Mouse (Mus musculus) mouse trophoblast stem cell (cell line): ENCODE results near the gene Tmeff2.

Experiments
- in situ Hi-C, 2 experiments: fragments of 300-500 bp; cut with MseI, MboI; formaldehyde crosslinking; loops; 2 replicates in 1 of 2; 3 replicates in 1 of 2; pipeline ENCODE4 v1.15.1; 2025

The Tmeff2 gene

DNA sequence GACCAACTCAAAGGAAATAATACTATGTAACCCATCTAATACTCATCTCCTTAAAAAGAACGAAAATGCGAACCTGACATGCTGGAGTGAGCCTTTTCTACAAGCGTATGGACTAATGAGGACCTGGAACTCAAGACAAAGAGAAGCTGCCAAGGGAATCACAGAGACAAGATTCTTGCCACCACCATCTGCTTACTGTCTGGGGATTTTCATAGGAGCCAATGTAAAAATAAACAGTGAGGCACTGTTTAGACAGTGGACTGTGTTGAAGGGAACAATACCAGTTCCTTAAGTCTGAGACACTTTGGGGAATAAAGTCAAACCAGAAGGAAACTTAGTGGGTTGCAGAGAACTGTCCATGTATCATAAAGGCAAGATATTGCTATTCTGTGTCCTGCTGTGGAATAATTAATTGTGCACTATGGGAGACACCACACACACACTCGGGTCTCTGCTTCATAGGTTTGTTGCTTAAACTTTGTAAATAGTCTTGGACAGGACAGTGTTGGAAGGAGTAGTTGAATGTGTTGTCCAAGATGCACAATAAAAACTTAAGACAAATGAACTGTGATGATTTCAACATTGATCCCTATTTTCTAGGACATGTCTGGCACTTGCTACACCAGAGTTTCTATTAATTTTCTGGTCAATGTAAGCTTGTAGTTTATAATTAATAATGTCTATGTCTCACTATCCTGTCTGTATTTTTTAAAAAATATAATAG is 79.1 kb downstream of the Tmeff2 start:
- in situ Hi-C loops = no loop called here

DNA sequence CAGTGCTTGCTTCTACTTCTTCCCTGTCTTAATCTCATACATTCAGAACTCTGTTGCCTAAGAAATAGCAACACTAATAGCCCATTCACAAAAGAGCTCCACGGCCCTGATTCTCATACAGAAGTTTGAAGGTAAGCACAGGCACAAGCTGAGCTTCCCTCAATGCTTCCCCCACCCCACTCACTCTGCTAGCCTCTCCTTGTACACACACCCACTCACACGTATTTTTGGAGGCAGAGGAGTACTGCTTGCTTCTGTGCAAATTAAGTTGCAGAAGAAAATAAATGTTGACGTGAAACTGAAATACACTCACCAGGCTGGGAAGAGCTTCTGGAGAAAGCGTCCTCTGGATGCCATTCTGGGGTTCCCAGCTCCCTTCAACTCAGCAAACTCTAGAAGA is 80.1 kb downstream of the Tmeff2 start:
- in situ Hi-C loops = no loop called here

DNA sequence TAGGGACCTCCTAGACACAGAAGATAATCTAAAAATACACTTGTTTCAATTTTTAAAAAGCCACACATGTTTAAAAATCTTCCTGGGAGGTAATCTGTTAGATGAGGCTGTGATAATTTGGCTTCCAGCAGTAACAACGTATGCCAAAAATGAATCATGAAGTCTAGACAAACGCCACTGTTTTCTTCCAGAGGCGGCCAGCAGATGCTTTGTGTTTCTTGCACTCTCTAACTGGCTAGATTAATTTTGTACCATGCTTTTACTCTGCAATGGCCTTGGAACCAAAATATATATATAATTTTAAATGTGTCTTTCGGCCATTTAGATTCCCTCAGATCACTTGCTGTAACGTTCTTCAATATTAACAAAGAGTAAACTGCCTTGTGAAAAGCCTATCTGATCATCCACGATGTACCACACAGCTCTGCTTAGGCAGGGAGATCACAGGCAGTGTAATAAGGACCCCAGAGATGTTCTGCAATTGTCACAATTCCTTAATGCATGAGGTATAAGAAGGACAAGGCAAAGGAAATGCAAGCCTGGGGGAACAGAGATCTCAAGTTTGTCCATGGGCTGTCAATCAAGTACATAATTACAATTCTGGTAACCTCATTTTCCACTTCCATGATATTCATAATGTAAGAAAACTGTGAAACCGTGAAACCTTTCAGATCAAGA is 80.8 kb downstream of the Tmeff2 start:
- in situ Hi-C loops = no loop called here

GRCm38 (mm10) chr1:50990661-50991060 is 90.2 kb downstream of the Tmeff2 start:
- in situ Hi-C loops = no loop called here

DNA sequence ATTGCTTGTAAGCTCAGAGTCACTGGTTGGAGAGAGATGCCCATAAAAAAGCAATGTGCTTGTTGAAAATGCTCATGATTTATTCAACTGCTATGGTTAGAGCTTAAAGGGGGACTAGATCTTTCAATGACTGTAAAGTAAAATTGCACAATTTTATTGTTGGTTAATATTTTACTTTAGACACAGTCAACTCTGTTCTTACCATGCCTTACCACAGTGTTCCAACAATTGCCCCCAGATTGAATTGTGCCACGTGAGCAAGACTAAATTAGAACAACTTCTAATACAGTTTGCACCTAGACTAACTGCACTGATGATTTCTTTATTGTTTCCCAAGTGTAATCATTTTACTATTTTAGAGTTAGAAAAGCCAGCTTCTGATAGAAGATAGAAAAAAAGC is 94.1 kb downstream of the Tmeff2 start:
- in situ Hi-C loops = no loop called here

- in situ Hi-C loops = no loop called here
These were observed 99.3 kb downstream of the Tmeff2 start for GRCm38 (mm10) chr1:50999793-51000192.

DNA sequence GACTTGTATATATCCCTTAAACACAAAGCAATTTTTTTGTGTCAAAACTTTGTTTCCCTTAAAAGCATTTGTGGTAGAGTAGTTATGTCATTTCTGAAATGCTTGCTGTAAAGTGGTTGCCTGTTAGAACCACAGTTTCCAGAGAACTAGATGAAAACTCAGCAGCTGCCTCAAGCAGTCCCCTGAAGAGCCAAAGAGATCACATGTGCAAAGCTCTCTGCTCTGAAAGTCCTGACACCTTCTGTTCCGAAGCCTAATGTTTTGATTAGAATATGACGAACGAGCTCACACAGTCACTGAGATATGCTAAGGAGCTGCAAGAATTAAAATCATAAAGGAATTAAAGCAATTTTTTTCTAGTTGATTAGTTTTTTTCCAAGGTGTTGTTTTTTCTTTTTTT is 107.9 kb downstream of the Tmeff2 start:
- in situ Hi-C loops = no loop called here

DNA sequence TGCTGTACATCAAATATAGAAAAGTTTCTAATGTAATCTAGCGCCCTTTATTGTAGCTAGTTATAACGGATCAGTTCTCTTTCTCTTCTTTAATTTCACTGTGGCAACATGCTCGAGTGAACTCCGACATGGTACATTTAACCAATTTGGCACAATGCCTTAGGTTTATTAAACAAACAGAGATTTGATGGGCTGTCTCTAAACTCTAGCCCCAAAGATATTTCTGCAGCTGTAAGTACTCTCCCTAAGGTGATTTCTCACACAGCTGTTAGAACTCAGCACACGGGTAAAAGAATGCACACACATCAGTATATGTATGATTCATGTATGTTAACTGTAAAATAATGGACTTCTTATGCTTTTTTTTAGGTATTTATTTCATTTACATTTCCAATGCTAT is 139.8 kb downstream of the Tmeff2 start:
- in situ Hi-C loops = no loop called here

DNA sequence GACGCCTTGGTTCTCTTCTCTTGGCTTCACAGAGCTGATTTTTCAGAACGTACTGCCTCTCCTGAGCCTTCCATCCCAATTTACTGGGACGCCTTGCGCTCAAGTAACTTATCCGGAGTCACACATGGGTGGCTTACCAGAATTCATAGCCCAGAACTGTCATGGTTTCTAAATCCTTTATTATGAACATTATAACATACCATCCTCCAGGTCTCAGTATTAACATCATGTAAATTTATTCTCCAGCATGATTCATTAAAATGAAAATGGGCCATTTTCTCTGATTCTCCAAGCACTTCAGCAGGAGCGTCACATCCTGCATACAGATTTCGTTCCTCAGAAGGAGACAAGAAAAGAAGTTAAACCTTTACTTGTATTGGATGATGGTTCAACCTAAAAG is 144.4 kb downstream of the Tmeff2 start:
- in situ Hi-C loops = no loop called here

- in situ Hi-C loops = no loop called here
These were observed 164.1 kb downstream of the Tmeff2 start for GRCm38 (mm10) chr1:51064549-51064948.

DNA sequence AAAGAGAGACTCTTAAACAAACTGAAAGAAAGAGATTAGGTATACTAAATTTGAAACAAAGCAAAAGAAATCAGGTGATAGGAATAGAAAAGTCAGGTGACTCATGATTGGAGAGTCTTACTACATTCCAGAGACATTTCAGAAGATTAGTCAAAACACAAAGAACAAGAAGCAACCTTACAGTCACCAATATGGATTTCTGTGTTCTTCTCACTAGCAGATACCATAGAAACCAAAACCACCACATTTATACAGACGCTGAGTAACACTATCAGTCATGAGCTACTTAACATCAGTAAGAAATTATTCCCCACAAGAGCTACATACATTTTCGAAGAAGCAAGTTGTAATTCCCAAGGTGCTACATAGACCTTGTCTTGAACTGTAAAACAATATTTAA is 165.2 kb downstream of the Tmeff2 start:
- in situ Hi-C loops = no loop called here

- in situ Hi-C loops = no loop called here
These were observed 168.4 kb downstream of the Tmeff2 start for GRCm38 (mm10) chr1:51068814-51069213.

- in situ Hi-C loops = no loop called here
These were observed 168.8 kb downstream of the Tmeff2 start for GRCm38 (mm10) chr1:51069288-51069687.

- in situ Hi-C loops = no loop called here
These were observed 173.6 kb downstream of the Tmeff2 start for GRCm38 (mm10) chr1:51074076-51074475.

- in situ Hi-C loops = no loop called here
These were observed 175.6 kb downstream of the Tmeff2 start for GRCm38 (mm10) chr1:51075785-51076771.

DNA sequence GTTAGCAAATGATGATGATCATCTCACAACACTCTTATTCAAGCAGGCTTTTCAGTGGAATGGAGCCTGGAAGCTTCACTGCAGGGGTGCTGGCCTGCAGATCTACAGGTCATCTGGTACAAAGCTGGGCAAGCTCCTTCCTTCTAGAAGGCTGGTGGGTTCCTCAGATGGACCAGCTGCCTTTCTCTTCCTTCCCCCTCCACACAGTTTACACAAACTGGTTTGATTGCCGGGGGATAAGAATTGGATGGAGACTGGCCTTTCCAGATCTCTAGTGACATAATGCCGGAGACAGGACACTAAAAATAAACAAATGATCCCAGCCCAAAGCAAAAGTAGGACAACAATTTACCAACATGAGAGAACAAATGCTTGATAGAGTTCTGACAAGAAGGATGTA is 188.5 kb downstream of the Tmeff2 start:
- in situ Hi-C loops = no loop called here

DNA sequence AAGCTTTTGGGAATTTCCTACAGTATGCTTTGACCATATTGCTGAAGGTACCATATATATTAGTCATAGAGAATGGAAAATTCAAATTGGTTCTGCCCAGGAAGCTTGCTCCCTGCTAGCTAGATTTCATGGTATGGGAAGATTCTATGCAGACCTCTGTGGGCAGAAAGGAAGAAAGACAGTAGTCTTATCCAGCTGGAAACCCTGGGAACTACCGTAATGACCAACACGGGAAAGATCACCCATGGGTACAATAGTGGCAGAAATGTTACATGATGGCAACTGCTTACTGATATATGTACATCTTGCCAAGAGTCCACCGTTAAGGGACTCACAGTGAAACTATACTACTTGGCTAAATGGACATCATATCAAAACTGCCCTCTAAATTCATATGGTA is 189.4 kb downstream of the Tmeff2 start:
- in situ Hi-C loops = no loop called here

DNA sequence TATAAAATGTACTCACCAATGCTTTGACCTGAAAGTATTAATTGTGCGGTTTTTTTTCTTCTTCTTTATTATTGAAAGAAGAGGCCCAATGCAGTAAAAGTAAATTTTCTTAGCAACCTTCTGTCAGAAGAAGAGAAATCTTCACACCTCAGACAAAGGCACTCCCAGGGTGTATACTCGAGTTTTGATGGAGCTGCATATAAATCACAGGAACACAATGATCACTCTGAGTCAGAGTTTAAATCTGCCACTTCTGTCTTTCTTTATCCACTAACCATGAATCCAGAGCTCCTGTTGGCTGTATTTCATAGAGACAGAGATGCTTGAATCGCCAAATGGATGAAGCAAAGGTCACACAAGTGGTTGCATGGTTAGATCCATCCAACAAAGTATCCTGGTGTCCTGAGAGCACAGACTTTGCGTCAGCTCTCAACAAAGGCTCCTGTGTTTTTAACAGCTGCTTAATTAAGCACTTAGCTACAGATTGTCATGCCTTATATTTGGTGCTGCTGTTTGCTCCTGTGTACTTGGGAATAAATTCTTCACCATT is 189.8 kb downstream of the Tmeff2 start:
- in situ Hi-C loops = no loop called here

DNA sequence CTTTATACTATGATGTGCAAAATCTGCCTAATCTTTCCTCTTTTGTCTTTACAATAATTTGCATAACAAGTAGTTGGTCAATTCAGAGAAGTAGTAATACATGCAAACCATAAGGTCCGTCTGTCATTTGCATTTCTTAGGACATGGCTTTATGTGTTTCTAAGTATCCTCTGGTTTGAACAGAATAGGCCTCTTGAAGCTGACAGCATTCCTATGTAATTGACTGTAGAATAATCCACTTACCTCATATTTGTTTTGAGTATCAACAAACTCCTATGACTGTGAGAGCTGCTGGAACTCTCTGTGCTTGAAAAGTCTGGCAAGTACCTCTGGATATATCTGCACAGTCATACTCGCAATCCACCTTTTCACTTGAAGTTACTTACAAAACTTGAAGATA is 194.3 kb downstream of the Tmeff2 start:
- in situ Hi-C loops = no loop called here

DNA sequence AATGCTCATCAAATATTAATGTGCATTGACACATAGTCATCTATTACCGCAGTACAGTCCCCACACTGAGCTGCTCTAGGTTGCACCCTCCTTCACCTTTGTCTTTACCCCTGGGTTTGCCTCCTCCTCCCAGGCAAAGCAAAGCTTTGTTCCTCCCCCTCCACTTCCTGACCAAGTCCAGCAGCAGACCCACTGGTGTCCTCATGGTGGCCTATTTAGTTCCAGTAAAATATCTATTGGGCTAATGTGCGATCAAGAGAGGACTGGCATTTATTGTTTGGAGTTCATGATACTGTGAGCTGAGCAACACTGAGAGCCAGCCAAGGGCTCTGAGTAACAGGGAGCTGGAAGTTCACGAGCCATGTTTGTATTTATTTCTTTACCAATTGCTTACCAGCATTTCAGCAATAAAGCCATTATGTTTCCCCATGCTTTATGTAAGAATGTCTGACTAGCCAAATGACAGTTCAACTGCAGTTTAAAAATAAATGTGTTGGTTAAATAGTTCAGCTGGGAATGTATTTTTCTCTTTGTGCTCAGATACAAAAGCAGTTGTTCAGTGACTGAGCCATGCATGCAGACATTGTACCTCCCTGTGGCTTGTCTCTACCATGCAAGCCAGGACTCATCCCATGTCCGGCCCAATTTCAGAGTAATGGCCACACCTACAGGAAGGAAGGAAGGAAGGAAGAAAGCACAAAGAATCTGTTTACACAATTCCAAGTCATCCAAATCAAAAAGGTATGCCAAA is 196.6 kb downstream of the Tmeff2 start:
- in situ Hi-C loops = no loop called here

DNA sequence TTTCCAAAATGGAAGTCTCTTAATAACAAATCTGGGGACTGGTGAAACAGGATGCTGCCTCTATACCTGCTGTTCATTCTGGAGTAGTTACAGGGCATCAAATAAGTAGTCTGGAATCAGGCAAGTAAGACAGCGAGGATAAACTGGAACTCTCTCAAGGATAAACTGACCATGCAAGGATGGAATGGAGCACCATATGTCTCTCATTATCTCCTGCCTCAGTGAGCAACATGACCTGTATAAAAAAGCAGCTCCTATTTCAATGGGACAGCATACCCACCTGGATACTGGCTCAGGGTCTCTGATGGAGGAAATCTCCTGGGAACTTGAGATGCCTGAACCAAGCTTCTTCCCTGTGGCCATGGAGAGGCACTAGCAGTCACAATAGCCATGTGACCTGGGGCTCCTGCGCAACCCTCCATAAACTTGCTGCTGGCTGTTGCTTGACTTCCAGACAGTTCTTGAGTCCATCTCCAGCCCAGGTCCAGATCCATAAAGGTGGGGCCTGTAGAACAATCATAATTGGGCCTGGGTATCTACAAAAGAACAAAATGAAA is 200.7 kb downstream of the Tmeff2 start:
- in situ Hi-C loops = no loop called here
